Mouse (Mus musculus): ENCODE results near the gene Ddx3x. TPM values are rescaled to one million over a fixed set of nuclear protein-coding genes. Genes with fewer than 3 reads are reported as not detected.

Gene Ddx3x
- polyA plus RNA-seq, 1 experiment, result 41.4 TPM

DNA sequence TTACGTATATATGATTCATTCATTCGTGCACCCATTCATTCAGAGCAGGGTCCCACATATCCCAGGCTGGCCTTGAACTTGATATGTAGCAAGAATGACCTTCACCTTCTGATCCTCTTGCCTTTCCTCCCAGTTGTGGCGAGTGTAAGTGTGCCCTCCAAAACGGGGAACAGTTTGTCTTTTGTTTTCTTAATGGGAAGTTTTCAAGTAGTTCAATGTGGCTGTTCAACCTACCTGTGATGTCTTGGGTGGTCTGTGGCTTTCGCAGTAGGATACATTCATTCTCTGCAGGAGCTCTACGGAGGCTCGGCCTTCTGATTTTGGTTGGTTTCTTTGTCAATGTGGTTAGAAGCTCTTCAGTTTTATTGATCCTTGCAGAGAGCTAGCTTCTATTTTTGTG is 48.8 kb downstream of the Ddx3x start:
- 93% methylated on average over 7 of the region's 7 CpGs for WGBS
- Histone ChIP-seq H3K4me1 (ENCODE audit: control insufficient read depth, insufficient read depth, low read length) (no peaks in the 10 kb centered on the region), H3K36me3 (ENCODE audit: control insufficient read depth, insufficient read depth, low read length) (no peaks in the 10 kb centered on the region), H3K27ac (ENCODE audit: insufficient read depth, low read depth, low read length) (no peak overlapping the region), H3K4me3 (ENCODE audit: insufficient read depth, low read depth, low read length) (no peak overlapping the region), H3K27me3 (replicated peaks; ENCODE audit: control insufficient read depth, insufficient read depth, low read length) (no peaks in the 10 kb centered on the region)
- no peak for TF ChIP-seq POLR2A (IDR thresholded peaks at IDR 0.05; ENCODE audit: low read depth, low read length)
- TF ChIP-seq CTCF (conservative IDR thresholded peaks at IDR 0.05; ENCODE audit: insufficient read depth, insufficient read length, low read depth, low read length), result no peak
- DNase-seq, result no peak

Other genes with a start within 250 kb of the Ddx3x start
- 13.3 and 18.9 TPM in 2 replicates for gene Usp9x, start 209.5 kb upstream of the Ddx3x start, polyA plus RNA-seq (2012; rRNA removed)
- 0.06 and 0.11 TPM in 2 replicates for gene Nyx, start 185.1 kb downstream of the Ddx3x start, polyA plus RNA-seq (2012; rRNA removed)

All from kidney, adult 2 months (tissue).